Mouse (Mus musculus) ovary, postnatal 14 days (tissue): Measurements from ENCODE around the gene Drc1.

ENCODE experiments used
- DNase-seq: peaks from one replicate; pipeline ENCODE4 v3.0.0; 2022; ENCODE audit warnings: low spot score

Gene Drc1

DNA sequence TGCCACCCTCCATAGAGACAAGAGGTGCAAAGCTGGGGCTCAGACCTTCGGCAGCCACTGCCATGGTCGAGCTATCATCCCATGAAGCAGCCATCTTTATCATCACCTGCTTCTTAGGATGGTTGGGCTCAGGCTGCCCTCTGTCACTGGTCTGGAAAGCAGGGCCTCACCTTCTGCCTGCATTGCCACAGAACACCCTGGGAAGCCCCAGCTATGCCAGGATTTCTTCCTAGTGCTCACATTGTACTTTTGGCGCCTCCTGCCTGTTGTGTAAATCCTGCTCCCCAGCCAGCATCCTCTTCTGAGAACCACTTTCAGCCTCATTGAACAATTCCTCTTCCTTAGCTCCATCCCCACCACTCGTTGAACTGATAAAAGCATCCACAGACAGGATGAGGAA, 134.7 kb downstream of the Drc1 start:
- DNase-seq = no peak
